Mouse (Mus musculus) retina, postnatal 7 days (tissue): ENCODE measurements at regions not wholly inside any gene's neighbourhood (a gene's known extent, or its start where the extent isn't known, plus 50 kb on each side); places are given as distances from the start of the nearest gene placed in this dataset.

Experiments
- DNase-seq: peaks from one replicate; pipeline ENCODE4 v3.0.0-alpha.2; 2012; ENCODE audit warnings: low read depth, low spot score

DNA sequence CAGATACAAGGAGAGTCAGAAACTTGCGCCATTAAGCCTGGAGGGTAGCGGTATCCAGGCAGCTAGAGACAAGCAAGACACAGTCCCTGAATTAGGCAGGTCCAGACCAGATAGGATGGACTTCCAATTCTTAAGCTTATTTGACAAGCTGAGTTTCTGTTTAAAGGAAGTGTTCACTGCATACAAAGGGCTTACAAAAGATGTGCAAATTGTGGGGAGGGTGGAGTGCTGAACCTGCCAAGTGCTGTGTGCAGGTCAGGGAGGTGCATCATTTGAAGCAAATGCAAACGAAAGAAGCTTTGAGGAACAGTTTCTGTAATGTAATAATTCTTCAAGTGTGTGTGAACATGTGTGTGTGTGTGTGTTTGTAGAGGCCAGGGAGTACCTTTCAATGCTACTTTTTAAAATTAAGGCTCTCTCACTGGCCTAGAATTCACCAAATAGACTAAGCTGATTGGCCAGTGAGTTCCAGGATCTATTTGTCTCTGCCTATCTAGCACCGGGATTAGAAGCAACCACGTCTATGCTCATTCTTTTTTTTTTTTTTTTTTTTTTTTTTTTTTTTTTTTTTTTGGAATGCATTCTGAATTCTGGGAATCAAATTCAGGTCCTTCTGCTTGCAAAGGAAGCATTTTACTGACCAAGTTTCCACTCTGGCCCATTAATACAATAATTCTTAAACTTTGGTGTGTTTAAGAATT is 74.6 kb upstream of the Gm4894 start:
- no peak for DNase-seq

DNA sequence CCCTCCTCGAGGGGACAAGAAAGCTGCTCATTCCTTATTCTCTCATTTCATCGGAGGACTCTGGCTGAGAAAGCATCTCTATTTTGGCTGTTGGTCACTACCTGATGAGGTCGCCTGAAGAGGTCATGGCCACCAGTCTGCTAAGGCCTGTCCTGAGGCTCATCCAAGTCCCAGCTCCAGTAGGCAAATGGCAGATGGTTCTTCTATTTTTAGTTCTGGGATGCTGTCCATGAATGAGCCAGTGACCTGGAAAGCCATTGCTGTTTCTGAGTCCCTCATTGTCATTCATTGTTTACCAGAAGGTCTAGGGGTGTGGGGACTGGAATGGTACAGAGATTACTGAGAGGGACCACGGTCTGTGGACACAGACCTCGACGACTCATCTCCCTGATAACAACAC is 71.8 kb upstream of the Gm4894 start:
- peak; percentile 20 for DNase-seq

DNA sequence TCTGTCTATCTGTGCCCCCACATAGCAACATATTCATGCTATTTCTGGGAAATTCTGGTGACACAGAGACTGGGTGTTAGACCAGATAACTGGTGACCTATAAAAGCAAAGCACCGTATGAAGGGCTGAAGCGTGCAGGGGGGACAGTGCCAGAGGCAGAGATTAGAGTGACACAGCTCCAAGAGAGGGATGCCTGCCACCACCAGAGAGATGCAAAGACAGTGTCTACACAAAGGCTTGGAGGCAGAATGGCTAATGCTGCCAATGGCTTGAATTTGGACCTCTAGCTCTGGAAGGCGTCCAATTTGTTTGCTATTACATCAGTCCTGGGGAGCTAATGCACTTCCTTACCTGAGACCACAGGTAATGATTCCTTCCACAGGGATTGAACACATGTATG is 65.5 kb upstream of the Gm4894 start:
- DNase-seq: no peak

DNA sequence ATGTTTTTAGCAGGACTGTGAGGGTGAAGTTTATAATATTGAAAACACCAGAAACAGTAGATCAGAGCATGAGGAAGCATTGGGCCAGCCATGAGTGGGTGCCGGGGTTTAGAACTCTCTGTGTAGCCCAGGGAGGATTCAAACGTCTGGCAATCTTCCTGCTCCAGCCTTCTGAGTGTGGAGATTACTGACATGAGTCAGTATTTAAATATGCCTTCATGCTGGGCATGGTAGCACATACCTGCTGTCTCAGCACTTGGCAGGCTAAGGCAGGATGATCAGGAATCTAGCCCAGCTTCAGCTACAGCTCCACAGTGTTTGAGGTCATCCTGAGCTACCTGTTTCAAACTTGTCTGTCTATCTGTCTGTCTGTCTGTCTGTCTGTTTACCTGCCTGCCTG is 60.9 kb upstream of the Gm4894 start:
- DNase-seq: no peak

DNA sequence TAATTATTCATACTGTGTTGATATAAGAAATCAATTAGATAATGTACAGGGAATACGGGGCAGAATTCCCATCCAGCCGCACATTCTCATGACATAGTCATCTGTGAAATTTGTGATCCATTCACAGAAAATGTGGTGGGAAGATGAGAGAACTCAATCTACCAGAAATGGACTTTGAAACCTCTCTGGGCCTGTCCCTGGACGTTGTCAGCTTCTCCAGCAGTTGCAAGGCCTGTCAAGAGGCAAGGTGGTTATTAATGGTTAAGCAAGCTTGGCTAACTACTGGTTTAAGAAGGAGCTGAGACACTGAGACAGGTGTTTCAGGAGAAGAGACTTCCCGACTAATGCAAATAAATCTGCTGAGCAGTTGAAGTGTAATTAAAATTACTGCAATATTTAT is 57.6 kb upstream of the Gm4894 start:
- no peak for DNase-seq
